9 mouse cellular contexts compared by ENCODE assay signal in the genomic region with DNA sequence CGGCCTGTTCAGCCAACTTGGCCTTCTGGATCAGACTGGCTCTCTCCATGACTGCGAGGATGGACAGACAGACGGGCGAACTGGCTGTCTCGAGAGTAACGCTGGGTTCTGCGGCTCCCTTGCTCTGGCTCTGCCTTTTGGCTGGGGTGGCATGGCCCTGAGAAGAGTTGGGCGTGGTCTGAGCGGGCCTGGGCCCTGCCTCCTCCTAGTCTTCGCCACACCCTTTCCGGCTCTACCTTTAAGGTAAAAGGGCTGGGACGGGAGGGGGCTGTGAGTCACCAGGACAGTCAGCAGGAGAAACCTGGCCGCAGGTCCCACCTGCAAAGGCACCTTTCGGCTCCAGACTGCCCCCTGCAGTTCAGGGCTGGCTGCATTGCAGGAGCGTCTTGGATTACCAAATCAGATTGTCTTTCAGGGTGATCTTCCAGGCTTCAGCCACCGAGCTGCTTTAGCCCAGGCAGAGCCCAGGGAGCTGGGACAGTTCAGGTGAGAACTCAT. TPM values are rescaled to one million over a fixed set of nuclear protein-coding genes. Genes with fewer than 3 reads are reported as not detected.
A peak's percentile ranks its signal among the peaks of the same experiment; 100 is the strongest.
DNase-seq lines count a peak whose midpoint lies in the region; ATAC-seq and TF ChIP-seq lines count a peak whose summit lies in the region.
"Had no signal": no experiment of that assay in that cellular context is flagged by ENCODE, and none has a peak within 500 bp of the region (broad histone marks: within the 10 kb centered on the region; RNA-seq: fewer than 3 reads in every experiment).

A gene (minus strand): TSS at position 448 of the 498 bp plus-strand sequence.

- H3K36me3 ChIP-seq in forebrain, embryonic 10.5 days (replicated peaks): peaks cover 33% of the 10 kb centered on the region
- peaks cover 15% of the 10 kb centered on the region for H3K36me3 ChIP-seq in forebrain, embryonic 14.5 days (ENCODE audit: control insufficient read depth, insufficient read depth, low read length)
- H3K36me3 ChIP-seq in spleen, adult 2 months (ENCODE audit: control insufficient read depth, insufficient read depth, low read length): peaks cover 23% of the 10 kb centered on the region

- H3K27me3 ChIP-seq in forebrain, embryonic 10.5 days (ENCODE audit: poor library complexity, severe bottlenecking): peaks cover 72% of the 10 kb centered on the region
- H3K27me3 ChIP-seq in forebrain, embryonic 14.5 days (replicated peaks; ENCODE audit: control insufficient read depth, insufficient read depth, low read length): peaks cover 43% of the 10 kb centered on the region
- no peaks in the 10 kb centered on the region for H3K27me3 ChIP-seq in spleen, adult 2 months (ENCODE audit: control insufficient read depth, insufficient read depth, low read length)

- H3K27ac ChIP-seq in forebrain, embryonic 10.5 days: no peak within 1 kb of the TSS
- no peak within 1 kb of the TSS for H3K27ac ChIP-seq in forebrain, embryonic 14.5 days (ENCODE audit: low read depth, low read length)
- no peak within 1 kb of the TSS for H3K27ac ChIP-seq in bone marrow macrophage, adult 2 months (ENCODE audit: insufficient read depth, low read depth, low read length)
- peak within 1 kb of the TSS; percentile 37; the same call in 1 of the 2 replicates for H3K27ac ChIP-seq in spleen, adult 2 months (ENCODE audit: insufficient read depth, low read length)

- H3K4me1 ChIP-seq in forebrain, embryonic 10.5 days: peaks cover 51% of the 10 kb centered on the region
- no peaks in the 10 kb centered on the region for H3K4me1 ChIP-seq in forebrain, embryonic 14.5 days (ENCODE audit: control insufficient read depth, insufficient read depth, low read length)
- H3K4me1 ChIP-seq in bone marrow macrophage, adult 2 months (ENCODE audit: control insufficient read depth, insufficient read depth, low read length): peaks cover 12% of the 10 kb centered on the region
- H3K4me1 ChIP-seq in lung, adult 2 months (ENCODE audit: control insufficient read depth, insufficient read depth, low read length): peaks cover 6% of the 10 kb centered on the region
- H3K4me1 ChIP-seq in spleen, adult 2 months (ENCODE audit: control insufficient read depth, insufficient read depth, insufficient read length): peaks cover 11% of the 10 kb centered on the region; the same call in 1 of the 2 replicates

- DNase-seq in forebrain, embryonic 10.5 days (ENCODE audit: extremely low spot score, low spot score): no peak
- no peak for DNase-seq in forebrain, embryonic 14.5 days (ENCODE audit: low spot score)
- peak; percentile 59 for DNase-seq in gastrocnemius, postnatal 10 days
- DNase-seq in kidney, adult 18-20 months: peak; percentile 80
- DNase-seq in lung, adult 2 months: peak; percentile 70
- peak in 1 of 2 experiments; percentile 72 for DNase-seq in spleen, adult 2 months (ENCODE audit: low read depth in 1 of 2, low spot score in 2 of 2)
- DNase-seq in left cerebral cortex, postnatal 25 days (ENCODE audit: low spot score in 2 of 2): no peak

- H3K4me2 ChIP-seq in forebrain, embryonic 14.5 days (ENCODE audit: low read length): no peak within 1 kb of the TSS

- no peak within 1 kb of the TSS for H3K9ac ChIP-seq in forebrain, embryonic 14.5 days (ENCODE audit: low read length)

- 1% methylated on average over 16 of the region's 16 CpGs for WGBS in forebrain, embryonic 10.5 days
- WGBS in forebrain, embryonic 14.5 days: 2% methylated on average over 16 of the region's 16 CpGs
- WGBS in lung, adult 2 months: 6% methylated on average over 16 of the region's 16 CpGs
- WGBS in spleen, adult 2 months: 11% methylated on average over 16 of the region's 16 CpGs

- intact Hi-C loops in left cerebral cortex, postnatal 25 days (cut with DNase I): no loop called here

- ATAC-seq in forebrain, embryonic 14.5 days: no peak

- H3K9me3 ChIP-seq in forebrain, embryonic 10.5 days: no peaks in the 10 kb centered on the region
- no peaks in the 10 kb centered on the region for H3K9me3 ChIP-seq in forebrain, embryonic 14.5 days (replicated peaks; ENCODE audit: control insufficient read depth, low read length)
- H3K9me3 ChIP-seq: G1E had no signal

- no peak for TF ChIP-seq POLR2A in bone marrow macrophage, adult 2 months (IDR thresholded peaks at IDR 0.05; ENCODE audit: borderline replicate concordance, low read depth, low read length)
- peak; percentile 76; the same call in 1 of the 2 replicates for TF ChIP-seq POLR2A in lung, adult 2 months (IDR thresholded peaks at IDR 0.05; ENCODE audit: borderline replicate concordance, extremely low read depth, low read depth, low read length)
- no peak for TF ChIP-seq POLR2A in spleen, adult 2 months (IDR thresholded peaks at IDR 0.05; ENCODE audit: low read depth, low read length)

- H3K4me3 ChIP-seq in forebrain, embryonic 10.5 days: peak within 1 kb of the TSS; percentile 33
- no peak within 1 kb of the TSS for H3K4me3 ChIP-seq in forebrain, embryonic 14.5 days (ENCODE audit: low read depth, low read length)
- H3K4me3 ChIP-seq in bone marrow macrophage, adult 2 months (ENCODE audit: insufficient read depth, low read length): peak within 1 kb of the TSS; percentile 35; the same call in 1 of the 2 replicates
- peak within 1 kb of the TSS; percentile 3 for H3K4me3 ChIP-seq in lung, adult 2 months (replicated peaks; ENCODE audit: extremely low read depth, low read depth, low read length)
- H3K4me3 ChIP-seq in spleen, adult 2 months (ENCODE audit: extremely low read depth, insufficient read depth, insufficient read length): peak within 1 kb of the TSS; percentile 43; the same call in 1 of the 2 replicates

- no peak for TF ChIP-seq CTCF in bone marrow macrophage, adult 2 months (IDR thresholded peaks at IDR 0.05; ENCODE audit: low read depth, low read length)
- peak; percentile 44; the same call in 1 of the 2 replicates for TF ChIP-seq CTCF in lung, adult 2 months (IDR thresholded peaks at IDR 0.05; ENCODE audit: insufficient read depth, low read length)
- TF ChIP-seq CTCF in spleen, adult 2 months (IDR thresholded peaks at IDR 0.05; ENCODE audit: extremely low read depth, insufficient read depth, insufficient read length, insufficient replicate concordance): peak; percentile 66; the same call in 1 of the 2 replicates

RNA-seq across cellular contexts. Expression of the gene that starts here (rescaled TPM):
- polyA plus RNA-seq in forebrain, embryonic 10.5 days (2016; fragmentation: Nextera tagmentation; extraction: Ambion mirVana): 9.0 and 9.5 TPM in 2 replicates
- polyA plus RNA-seq in forebrain, embryonic 14.5 days (2014; fragmentation: Nextera tagmentation; extraction: Ambion mirVana): 0.84 and 1.1 TPM in 2 replicates
- polyA plus RNA-seq in bone marrow macrophage, adult 2 months (2012; ENCODE audit: insufficient read depth, insufficient read length, missing spikeins): 2.5 and 3.3 TPM in 2 replicates
- total RNA-seq in gastrocnemius, postnatal 10 days (2021): 1 to 10 TPM; 1.6 TPM
- 13.0 and 107 TPM in 2 replicates for polyA plus RNA-seq in lung, adult 2 months (2012; rRNA removed)
- polyA plus RNA-seq in spleen, adult 2 months (2012; rRNA removed): 15.5 and 26.1 TPM in 2 replicates
- total RNA-seq in left cerebral cortex, postnatal 25 days (2021): 1 to 10 TPM; 1.3 to 1.9 TPM

Comparison
In these comparisons a context has a peak if more than half of its experiments do, and no peak if none do; other contexts are left out.
1. DNase-seq: peak in gastrocnemius, postnatal 10 days (single experiment), kidney, adult 18-20 months (single experiment) and lung, adult 2 months (single experiment); none in forebrain, embryonic 10.5 days (single experiment), forebrain, embryonic 14.5 days (single experiment) and left cerebral cortex, postnatal 25 days (0 of 2).